Mouse (Mus musculus): ENCODE data around the gene Rbm17.
"Not testable (repeated sequence)": the region's sequence is repeated elsewhere in the genome, so short reads cannot be mapped to it uniquely, and the experiment has no call there.

DNA sequence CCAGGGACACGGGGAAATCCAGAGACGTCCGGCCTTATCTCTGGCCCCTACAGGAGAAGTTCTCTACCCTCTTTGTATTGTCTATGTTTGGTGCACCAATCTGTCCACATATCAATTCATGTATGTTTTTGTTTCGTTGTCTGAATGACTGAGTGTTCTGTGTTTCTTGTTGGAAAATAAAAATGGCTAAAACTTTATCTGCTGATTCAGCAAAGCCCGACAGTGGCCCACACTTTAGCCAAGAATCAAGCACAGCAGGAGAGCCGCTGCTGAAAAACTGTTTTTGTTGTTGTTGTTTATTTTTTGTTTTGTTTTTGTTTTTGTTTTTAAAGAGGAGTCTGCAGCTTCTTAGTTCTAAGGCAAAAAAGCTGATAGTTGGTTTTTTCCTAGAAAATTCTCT is 9.0 kb upstream of the Rbm17 start:
- not testable (repeated sequence) for TF ChIP-seq CTCF (IDR thresholded peaks at IDR 0.05; ENCODE audit: low read depth, low read length); POLR2A (IDR thresholded peaks at IDR 0.05; ENCODE audit: borderline replicate concordance, low read depth, low read length)
